Mouse (Mus musculus) gastrocnemius, postnatal 14 days (tissue): Measurements from ENCODE around the gene Nek11. TPM values are rescaled to one million over a fixed set of nuclear protein-coding genes. Genes with fewer than 3 reads are reported as not detected.

Experiments
- DNase-seq: peaks from one replicate; pipeline ENCODE4 v3.0.0; 2021; ENCODE audit warnings: mixed read lengths
- intact Hi-C: fragments of 180-260 bp; cut with DNase I; formaldehyde crosslinking; loops from one replicate; pipeline ENCODE4 v1.15.1; 2025; ENCODE audit warnings: low total_unique reads
- long read RNA-seq, 2 experiments: library from polyadenylated mRNA; stranded (forward); transcript quantifications; one replicate each; pipeline ENCODE4 v2.0.0; 2021
- total RNA-seq, 2 experiments: library from RNA; stranded (reverse); gene quantifications; 2 replicates each; pipeline ENCODE4 v1.2.3; 2021

Nek11 gene
- total RNA-seq: under 1 TPM in 1 of 2 experiments, not detected in 1; 0.24 TPM
- long read RNA-seq, experiment 1: 0 reads
- long read RNA-seq, experiment 2: 0 reads

DNA sequence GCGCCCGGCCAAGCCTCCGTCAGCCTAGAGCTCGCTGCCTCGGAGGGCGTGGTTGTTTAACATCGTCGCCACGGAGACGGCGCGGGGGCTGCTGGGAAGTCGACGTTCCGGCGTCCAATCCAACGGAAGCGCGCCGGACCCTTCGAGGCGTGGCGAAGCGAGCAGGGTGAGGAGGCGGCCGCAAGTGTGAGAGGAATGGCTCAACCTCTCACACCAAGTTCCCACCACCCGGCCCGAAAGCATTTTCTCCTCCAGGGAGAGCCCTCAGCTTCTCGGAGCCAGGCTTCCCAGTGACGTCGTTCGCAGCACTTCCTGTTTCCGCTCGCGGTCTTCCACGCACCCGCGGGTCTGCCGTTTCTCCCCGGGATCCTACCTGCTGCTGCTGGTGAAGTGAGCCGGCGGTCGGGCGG lies at the start of gene Nek11, which contains the start of gene Aste1:
Gene Nek11, minus strand, starts transcription at position 307 of the 410 bp plus-strand sequence.
Gene Aste1, plus strand, starts transcription at position 175 of the 410 bp plus-strand sequence.
- DNase-seq: peak; percentile 94
- intact Hi-C loops: no loop called here

DNA sequence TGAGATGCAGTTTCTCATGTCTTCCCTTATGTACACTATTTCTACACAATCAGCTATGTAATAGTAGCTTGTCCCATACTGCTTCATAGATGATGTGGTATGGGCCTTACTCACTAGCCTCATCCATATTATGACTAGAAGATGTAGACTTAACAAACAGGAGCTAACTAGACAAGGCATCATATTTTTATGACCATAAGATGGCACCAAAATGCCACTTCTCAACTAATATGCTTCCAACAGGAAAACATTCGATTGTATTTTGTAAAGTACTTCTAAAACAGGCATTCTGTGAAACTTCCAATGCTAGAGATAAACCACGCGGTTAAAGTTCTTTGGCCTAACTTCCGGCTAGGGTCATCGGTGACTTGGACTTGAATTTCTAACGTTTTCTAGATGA lies 13.2 kb upstream of the Nek11 start:
- intact Hi-C loops: no loop called here
- no peak for DNase-seq

DNA sequence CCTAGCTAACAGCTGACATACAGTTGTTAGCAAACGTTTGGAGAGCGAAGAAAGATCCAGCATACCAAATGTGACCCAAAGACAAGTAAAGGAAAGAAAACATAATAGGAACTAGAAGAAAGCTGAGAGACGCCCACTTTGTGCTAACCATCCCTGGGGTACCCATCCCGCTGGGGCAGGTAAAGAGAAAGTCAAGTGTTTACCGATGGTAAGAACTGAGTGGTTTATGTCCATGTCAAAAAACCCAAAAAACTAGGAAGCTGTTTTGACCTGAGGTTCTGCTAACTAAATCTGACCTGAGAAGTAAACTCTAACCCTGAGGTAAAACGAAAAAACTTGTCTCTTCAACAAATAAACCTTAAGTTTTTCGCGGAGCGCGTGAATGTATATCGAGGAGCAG lies 604 bp downstream of the Nek11 start:
- intact Hi-C loops: no loop called here
- no peak for DNase-seq

DNA sequence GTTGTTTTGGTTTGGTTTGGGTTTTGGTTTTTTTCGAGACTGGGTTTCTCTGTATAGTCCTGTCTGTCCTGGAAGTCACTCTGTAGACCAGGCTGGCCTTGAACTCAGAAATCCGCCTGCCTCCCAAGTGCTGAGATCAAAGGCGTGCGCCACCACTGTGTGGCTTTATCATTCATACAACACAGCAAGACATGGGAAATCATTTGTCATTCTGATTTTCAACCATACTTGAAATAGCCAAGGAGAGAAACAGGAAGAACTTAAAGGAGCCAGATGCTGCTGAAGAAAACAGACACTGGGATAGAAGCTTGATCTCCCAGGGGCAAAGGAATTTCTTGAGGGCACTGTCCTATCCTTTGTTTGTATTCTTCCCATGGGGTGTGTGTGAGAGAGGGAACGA lies 4.7 kb downstream of the Nek11 start:
- no peak for DNase-seq
- intact Hi-C loops: no loop called here

DNA sequence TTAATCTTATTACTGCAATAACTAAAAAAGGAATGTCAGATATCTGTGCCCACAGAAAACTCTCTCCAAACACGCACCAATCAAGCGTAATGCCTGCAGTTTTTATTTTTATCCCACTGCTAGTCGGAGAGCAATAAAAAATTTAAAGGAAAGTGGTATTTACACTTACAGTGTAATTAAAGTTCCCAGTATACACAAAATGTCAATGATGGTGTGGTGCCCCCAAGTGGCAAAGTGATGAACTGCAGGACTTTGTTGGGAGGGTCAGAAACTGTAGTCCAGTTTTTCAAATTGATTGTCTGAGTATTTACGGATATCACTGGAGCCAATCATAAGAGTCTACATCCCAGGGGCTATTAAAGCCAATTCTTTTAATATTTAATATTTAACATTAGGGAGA lies 6.0 kb downstream of the Nek11 start:
- peak; percentile 39 for DNase-seq
- intact Hi-C loops: loop anchor here (5.0 kb wide), 1 partner anchor 817 kb away; no protein-coding TSS in a partner anchor

DNA sequence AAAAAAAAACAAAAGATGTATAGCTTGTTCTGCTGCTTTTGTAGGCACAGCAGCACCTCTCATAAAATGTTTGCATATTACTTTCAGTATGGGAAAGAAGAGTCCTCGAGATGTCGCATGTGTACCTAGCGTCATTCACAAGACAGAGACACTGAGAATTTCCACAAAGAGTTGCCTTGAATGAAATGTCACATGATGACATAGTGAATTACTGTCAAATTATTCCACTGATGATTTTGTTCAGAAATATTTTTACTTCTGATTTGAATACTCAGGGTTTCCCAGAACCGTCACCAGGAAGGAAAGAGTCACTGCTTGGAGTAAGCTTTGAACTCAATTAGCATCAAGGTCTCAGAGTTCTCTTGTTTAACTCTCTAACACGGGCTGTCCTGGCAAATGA lies 7.9 kb downstream of the Nek11 start:
- intact Hi-C loops: loop anchor here (5.0 kb wide), 1 partner anchor 815 kb away; no protein-coding TSS in a partner anchor
- DNase-seq: no peak

DNA sequence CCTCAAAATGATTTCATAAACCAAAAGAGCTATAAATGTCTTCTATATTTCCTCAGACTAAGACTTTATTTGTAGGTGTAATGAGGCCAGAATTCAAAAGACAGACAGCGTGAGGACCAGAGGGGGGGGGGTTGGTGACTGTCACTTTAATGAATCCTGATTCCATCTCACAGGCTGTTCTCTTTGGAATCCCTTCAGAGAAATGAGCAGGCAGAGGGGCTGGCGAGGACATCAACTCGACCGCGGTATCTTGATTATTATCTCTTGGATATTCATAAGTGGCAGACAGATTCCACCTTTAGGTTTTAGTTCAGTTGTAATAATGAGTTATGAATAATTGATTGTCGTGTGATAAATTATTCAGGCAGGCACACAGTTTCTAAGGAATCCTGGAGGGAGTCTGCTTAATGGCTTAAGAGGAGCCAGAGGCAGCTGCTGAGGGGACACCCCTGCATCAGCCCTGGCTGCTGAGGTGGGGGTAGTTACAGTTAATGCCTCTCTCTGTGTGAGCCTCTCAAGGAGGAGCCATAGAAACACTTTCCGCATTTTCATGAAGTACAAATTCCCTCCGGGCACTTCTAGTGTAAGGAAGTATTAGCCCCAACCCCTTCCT lies 15.7 kb downstream of the Nek11 start:
- intact Hi-C loops: no loop called here
- DNase-seq: no peak

DNA sequence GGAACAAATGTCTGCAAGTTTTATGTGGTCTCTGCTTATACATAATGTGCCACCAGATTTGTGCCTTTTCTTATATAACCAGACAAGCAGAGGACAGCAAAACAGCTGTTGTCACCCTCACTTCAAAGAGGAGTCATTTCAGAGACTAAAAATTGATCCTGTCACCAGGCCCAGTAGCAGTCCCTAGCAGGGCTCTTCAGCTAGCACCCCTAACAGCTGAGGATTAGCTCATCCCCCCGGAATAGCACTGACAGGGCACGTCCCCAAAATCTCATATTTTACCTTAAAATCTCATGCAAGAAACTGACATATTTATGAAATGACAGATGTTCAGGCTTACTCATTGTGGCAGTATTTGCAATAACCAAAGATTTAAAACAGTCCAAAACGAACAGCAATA lies 17.7 kb downstream of the Nek11 start:
- DNase-seq: no peak
- intact Hi-C loops: no loop called here

DNA sequence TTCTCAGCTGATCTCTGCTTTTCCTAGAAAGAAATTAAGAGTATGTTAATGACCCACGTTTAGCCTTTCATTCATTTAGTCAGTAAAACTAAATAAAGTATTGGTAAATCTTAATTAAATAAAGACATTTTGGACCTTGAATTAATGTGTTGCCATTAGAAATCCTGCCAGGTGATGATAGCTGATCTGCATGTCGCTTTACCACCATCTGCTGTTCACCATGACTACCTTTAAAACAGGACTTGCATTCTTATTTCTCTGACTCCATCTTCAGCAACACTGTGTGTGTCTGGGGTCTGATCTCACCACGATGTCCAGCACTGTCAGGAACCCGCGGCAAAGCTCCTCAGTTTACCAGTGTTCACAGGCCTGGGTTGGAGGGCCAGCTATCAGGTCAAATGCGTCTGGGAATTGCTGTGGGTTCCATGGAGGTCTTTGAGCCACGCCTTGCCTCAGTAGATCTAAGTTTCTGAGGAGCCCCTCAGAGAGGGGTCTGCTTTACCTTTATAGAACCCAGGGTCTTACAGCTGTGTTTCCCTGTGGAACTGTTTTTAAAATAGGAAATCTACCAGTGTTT lies 18.3 kb downstream of the Nek11 start:
- DNase-seq: no peak

DNA sequence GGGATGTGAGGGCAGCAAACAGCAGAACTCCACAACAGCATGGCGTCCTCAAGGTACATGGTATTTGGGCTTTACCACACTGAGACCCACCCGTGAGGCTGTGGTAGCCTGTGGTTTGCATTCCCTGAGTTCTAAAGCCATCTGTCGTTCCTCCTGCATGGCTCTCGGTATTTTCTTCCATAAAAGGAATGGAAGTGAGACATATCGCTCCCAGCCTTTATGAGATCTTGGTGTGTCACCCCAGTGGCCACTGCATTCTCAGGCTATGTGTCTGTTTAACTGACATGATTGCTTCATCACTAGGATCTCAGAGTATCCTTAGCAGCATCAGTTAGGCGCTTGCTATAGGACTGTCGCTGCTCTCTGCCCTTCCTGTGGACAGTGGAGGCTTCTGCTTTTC lies 18.9 kb downstream of the Nek11 start:
- intact Hi-C loops: no loop called here
- no peak for DNase-seq

More for the DNA sequence above, 18.3 kb downstream of the Nek11 start:
- intact Hi-C loops: no loop called here

DNA sequence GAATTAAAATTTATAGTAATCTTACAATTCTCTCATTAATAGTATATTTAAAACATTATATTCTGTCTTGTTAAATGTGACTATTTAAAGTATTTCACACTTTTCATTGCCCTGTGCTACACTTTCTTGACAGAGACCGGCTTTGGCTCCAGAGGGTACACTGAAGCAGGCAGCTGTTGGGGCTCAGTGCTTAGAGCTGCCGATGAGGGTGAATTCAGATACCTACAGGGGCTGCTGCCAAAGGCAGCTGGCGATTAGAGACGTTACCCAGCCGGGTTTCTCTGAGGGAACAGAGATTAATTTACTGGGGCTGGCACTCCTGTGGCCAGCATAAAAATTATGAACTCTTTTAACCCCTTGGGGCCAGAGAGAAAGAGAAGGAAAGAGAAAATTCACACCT lies 21.0 kb downstream of the Nek11 start:
- intact Hi-C loops: no loop called here
- peak; percentile 35 for DNase-seq

DNA sequence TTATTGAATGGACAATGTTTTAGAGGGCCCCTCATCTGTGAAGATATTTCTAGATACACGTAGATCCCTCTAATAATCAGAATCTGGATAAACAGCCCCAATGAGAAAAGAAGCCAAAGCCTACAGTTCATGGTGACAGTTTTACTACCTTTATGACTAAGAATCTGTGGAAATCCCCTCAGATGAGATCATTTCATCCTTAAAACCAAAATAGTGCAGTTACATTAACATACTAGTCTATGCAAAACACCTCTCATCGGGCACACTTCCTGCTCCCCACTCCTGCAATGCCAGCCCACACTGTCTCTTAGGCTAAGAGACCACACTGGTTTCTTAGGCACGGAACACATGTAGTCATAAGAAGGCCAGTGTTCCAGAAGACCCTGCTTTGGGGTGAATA lies 26.7 kb downstream of the Nek11 start:
- DNase-seq: no peak
- intact Hi-C loops: no loop called here

DNA sequence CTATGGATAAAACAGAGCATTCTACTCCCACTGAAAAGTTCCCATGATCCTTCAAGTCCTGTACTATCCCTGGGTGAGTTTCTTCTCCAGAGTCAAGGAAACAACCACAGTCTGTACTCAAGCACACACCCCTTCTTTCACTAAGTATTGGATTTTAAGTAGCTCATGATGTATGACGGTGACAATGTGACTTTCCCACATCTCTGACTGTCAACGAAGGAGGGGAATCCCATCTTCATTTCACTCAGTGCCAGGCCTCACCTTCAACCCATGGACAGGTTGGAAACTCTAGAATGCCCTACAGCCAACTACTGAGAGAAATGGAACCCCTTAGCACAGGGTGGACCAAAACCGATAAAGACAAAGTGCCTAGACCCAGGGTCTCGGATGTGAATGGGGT lies 29.1 kb downstream of the Nek11 start:
- intact Hi-C loops: no loop called here
- DNase-seq: no peak

DNA sequence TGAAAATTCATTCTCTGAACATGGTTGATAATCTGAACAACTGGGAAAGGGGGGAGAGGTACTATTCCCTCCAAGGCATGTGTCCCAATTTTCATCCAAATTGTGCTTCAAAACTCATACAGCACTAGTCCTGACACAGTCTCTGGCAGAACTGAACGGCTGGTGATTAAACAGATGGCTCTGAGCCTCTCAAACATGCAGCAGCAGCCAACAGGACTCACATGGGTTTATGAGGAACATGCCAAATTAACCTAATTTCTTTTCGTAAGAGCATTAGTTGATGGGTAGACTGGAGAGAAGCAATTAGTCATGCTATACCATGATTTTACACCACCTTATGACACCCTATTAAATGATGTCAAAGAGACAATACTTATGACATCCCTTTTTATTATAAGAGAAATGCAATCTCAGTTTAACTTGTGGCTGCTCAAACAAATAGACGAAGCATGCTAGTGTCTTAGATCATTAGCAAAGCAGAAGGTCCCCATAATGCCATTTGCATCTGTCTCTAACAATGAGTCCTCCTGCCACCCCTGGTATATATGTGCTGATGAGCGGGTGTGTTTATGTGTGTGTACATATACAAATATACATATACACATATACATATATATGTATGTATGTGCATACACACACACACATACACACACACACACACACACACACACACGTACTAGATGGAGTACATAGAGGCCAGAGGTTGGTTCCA lies 31.6 kb downstream of the Nek11 start:
- intact Hi-C loops: no loop called here
- no peak for DNase-seq

DNA sequence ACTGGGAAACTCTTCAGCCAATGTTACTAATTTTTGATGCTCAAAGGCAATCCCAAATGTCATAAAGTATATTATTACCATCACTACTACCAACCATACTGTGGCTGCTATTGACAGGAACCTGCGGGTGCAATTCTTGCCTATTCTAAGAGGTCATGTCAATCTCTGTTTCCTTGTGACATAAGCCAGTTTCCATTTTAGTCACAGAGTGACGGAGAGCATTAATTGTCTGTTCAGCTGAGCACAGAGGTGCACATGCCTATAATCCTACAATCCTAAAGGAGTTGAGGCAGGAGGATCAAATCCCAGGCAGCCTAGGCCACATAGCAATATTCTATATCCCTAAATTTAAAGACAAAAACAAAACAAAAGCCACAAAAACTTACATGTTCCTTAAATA lies 33.1 kb downstream of the Nek11 start:
- intact Hi-C loops: no loop called here

DNA sequence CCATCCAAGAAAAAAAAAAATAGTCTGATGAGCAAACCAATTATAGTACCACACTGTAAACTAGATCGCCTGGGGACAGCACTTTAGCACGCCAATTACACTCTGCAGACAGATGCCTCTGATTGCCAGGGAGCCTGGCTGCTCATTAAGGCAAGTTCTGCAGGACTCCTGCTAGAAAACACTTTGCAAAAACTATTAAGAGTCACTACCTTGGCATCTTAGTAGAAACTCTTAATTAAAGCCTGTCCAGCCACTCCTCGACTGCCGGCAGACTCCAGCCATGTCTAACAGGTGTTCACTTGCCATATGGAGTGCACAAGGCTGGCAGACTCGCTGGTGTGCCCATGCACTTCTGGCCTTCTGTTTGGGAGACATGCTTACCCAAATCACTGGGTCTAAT lies 46.3 kb downstream of the Nek11 start:
- no peak for DNase-seq
- intact Hi-C loops: no loop called here

More for the DNA sequence above, 33.1 kb downstream of the Nek11 start:
- no peak for DNase-seq

DNA sequence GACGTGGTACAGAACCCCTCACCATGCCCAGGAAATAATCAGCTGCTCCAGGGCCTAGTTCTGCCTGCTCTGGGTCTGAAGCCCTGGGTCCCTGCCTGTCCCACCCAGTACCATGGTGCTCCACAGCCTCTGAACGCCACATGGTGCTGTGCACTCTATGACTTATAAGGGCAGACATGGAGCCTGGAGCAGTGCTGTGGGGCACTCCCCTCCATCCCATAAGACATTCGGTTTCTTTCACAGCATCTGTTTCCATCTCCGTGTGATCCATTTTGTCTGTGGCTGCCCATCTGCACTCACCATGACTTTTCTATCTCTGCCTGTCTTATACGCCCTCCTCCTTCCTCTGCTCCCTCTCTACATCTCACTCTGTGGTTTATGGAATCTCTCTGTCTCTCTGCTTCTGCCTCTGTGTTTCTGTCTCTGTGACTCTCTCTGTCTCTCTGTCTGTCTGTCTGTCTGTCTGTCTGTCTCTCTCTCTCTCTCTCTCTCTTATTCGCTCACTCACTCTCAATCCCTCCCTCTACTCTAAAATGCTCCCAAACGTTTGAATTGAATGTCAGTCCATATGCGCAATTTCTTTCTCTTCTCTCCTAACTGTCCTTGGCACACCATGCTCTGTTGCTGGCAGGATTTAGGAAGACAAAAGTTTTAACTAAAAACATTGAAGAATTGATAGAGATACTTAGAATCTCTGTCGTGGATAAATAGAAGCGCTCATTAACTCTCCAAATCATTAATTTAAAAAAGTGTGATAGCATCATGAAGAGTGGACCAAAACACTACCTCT lies 46.9 kb downstream of the Nek11 start:
- DNase-seq: no peak
- intact Hi-C loops: no loop called here

DNA sequence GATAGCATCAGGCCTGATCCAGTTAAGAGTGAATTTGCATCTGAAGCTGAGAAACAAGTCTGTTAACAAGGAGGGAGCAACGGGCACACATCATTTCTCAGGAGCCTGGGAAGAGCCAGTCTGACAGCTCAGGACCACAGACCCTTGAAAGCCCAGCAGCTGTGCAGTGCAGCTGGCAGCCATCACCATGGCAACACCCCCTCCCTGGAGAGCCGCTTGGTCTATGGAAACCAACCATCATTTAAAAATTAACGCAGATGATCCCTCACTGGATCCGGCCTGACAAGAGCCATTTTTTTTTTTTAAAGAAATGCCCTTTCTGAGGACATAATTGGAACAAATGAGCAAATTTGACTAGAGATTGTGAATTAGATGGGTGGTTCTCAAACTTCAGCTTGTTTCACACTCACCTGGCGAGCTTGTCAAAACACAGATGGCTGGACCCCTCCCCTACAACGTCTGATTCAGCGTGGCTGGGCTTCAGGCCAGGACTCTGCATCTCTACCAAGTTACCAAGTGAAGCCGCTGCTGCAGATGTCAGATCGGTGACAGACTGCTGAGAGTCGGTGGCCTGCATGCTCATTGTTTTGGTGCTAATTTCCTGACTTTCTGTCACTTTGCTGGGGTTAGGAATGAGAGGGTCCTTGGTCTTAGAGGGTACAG lies 52.2 kb downstream of the Nek11 start:
- no peak for DNase-seq

DNA sequence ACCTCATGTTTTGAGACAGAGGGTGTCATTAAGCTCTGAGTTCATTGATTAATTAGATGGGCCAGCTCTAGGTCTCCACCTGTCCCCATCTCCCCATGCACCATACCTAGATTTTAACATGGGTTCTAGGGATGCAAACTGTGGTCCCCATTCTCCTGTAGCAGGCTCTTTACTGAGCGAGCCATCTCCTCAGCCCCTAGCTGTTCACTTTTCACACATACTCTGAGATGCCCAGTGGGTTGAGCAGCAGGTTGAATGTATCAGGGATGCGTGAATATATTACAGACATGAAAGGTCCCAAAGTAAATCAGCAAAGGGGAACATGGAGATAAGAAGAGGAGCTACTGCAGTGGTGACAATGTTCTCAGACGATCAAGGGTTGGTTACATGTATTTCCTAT lies 52.8 kb downstream of the Nek11 start:
- intact Hi-C loops: no loop called here
- DNase-seq: no peak

More for the DNA sequence above, 52.2 kb downstream of the Nek11 start:
- intact Hi-C loops: no loop called here
